Mouse (Mus musculus) forebrain, embryonic 13.5 days (tissue): Measurements from ENCODE around the gene Grn. TPM values are rescaled to one million over a fixed set of nuclear protein-coding genes. Genes with fewer than 3 reads are reported as not detected.
A peak's percentile ranks its signal among the peaks of the same experiment; 100 is the strongest.

Experiments
- ATAC-seq: fragments of 200-750 bp; cut with Nextera tagmentation; 2 replicates; pipeline ENCODE4 v1.8.0; 2017
- H3K27ac ChIP-seq: fragments of 300-500 bp; sonication (generic); 2 replicates; pipeline ENCODE4 v1.5.1; 2015; ENCODE audit warnings: inconsistent platforms, mild to moderate bottlenecking, moderate library complexity
- H3K27me3 ChIP-seq: fragments of 300-500 bp; sonication (generic); 2 replicates; pipeline ENCODE4 v1.6.1; 2015; ENCODE audit warnings: mild to moderate bottlenecking, inconsistent platforms
- H3K36me3 ChIP-seq: fragments of 300-500 bp; sonication (generic); 2 replicates; pipeline ENCODE4 v1.6.1; 2015; ENCODE audit warnings: mild to moderate bottlenecking, inconsistent platforms; ENCODE audit not compliant: poor library complexity, severe bottlenecking
- H3K4me1 ChIP-seq: fragments of 300-500 bp; sonication (generic); 2 replicates; pipeline ENCODE4 v1.6.1; 2015; ENCODE audit warnings: inconsistent platforms
- H3K4me2 ChIP-seq: fragments of 300-500 bp; sonication (generic); 2 replicates; pipeline ENCODE4 v1.6.1; 2015; ENCODE audit warnings: inconsistent platforms, mild to moderate bottlenecking, moderate library complexity
- H3K4me3 ChIP-seq: fragments of 300-500 bp; sonication (generic); 2 replicates; pipeline ENCODE4 v1.5.1; 2015; ENCODE audit warnings: mild to moderate bottlenecking, inconsistent platforms
- H3K9ac ChIP-seq: fragments of 300-500 bp; sonication (generic); 2 replicates; pipeline ENCODE4 v1.6.1; 2015; ENCODE audit warnings: mild to moderate bottlenecking, inconsistent platforms
- H3K9me3 ChIP-seq: fragments of 300-500 bp; sonication (generic); replicated peaks from 2 replicates; pipeline ENCODE4 v1.6.1; 2016; ENCODE audit warnings: inconsistent platforms
- WGBS: fragments of 180-500 bp; shearing (Covaris S2); methylation state at CpG from one replicate; pipeline ENCODE4 v1.1.7; 2015; 5-methylcytosine and 5-hydroxymethylcytosine counted together
- polyA plus RNA-seq: library from polyadenylated mRNA; unstranded; fragments of >200 nt; fragmentation: Nextera tagmentation; extraction: Ambion mirVana; gene quantifications from 2 replicates; pipeline ENCODE4 v1.2.1, GENCODE M21; 2015

Gene Grn
- polyA plus RNA-seq, 1 experiment from 2014 or later: 49.5 TPM

DNA sequence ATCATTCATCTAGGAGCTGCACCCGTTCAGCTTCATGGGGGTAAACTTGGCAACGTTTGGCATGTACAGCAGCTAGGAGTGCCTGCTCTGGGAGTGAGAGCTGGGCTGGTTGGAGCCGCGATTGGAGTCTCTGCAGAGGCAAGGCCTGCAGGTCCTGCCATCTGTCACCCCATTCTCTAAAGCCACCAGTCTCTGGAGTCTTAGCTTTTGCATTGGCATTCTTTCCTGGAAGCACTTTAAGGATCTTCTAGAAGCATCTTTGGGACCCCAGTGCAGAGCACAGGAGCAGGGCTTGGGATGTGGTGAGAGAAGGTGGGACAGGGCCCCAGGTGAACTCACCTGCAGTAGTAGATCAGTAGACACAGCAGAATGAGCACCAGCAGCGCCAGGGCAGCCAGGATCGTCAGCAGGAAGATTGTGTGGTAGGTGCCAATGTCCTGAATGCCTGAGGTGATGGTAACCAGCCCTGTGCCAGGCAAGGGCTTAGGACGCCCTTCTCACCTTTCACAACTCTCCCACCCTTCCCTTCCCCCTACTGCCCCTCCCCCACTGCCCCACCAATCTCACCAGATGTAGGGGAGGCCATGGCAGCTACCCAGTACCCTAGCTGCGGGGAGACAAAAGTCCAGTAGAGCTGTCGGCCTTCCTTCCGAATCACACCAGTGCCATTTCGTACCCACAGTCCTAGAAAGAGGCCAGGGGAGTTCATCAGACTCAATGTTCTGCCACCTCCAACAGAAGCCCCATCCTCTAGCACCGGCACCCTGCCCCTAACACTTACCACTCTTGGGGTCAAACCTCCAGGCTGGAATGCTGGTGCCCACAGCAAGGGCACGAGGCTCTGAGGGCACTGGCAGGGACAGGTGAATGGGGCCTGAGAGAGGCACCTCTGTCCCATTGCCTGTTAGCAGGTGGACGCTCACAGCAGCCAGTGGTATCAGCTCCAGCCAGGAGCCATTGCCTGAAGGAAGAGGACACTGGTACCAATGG lies 9.3 kb downstream of the Grn start:
- no peak overlapping the region for H3K4me3 ChIP-seq
- peaks cover 12% of the 10 kb centered on the region; the same call in 1 of the 2 replicates for H3K27me3 ChIP-seq
- no peaks in the 10 kb centered on the region for H3K9me3 ChIP-seq
- 78% methylated on average over 14 of the region's 14 CpGs for WGBS
- peaks cover 91% of the 10 kb centered on the region for H3K36me3 ChIP-seq
- ATAC-seq: no peak
- no peak overlapping the region for H3K9ac ChIP-seq
- 0 out of 2 replicates have a peak overlapping the region, but pooled peaks have one; percentile 2 for H3K27ac ChIP-seq
- H3K4me1 ChIP-seq: peaks cover 43% of the 10 kb centered on the region
- no peak overlapping the region for H3K4me2 ChIP-seq

- peaks cover 12% of the 10 kb centered on the region; the same call in 1 of the 2 replicates for H3K27me3 ChIP-seq
- peaks cover 50% of the 10 kb centered on the region for H3K4me1 ChIP-seq
- no peak for ATAC-seq
- no peak overlapping the region for H3K9ac ChIP-seq
- no peak overlapping the region for H3K4me2 ChIP-seq
- 94% methylated on average over 8 of the region's 8 CpGs for WGBS
- peaks cover 84% of the 10 kb centered on the region for H3K36me3 ChIP-seq
- H3K9me3 ChIP-seq: no peaks in the 10 kb centered on the region
- no peak overlapping the region for H3K27ac ChIP-seq
- H3K4me3 ChIP-seq: no peak overlapping the region
These were observed 10.1 kb downstream of the Grn start for GRCm38 (mm10) chr11:102440255-102440654.

GRCm38 (mm10) chr11:102441434-102441833 lies 11.3 kb downstream of the Grn start:
- Histone ChIP-seq H3K36me3 (peaks cover 72% of the 10 kb centered on the region), H3K9ac (no peak overlapping the region), H3K4me3 (no peak overlapping the region), H3K27ac (no peak overlapping the region), H3K27me3 (peaks cover 12% of the 10 kb centered on the region; the same call in 1 of the 2 replicates), H3K9me3 (no peaks in the 10 kb centered on the region), H3K4me1 (peaks cover 57% of the 10 kb centered on the region), H3K4me2 (no peak overlapping the region)
- no peak for ATAC-seq
- WGBS: 84% methylated on average over 3 of the region's 3 CpGs

GRCm38 (mm10) chr11:102442089-102442488 lies 12.0 kb downstream of the Grn start:
- Histone ChIP-seq H3K9me3 (no peaks in the 10 kb centered on the region), H3K4me2 (no peak overlapping the region), H3K36me3 (peaks cover 67% of the 10 kb centered on the region), H3K4me1 (peaks cover 54% of the 10 kb centered on the region), H3K27ac (no peak overlapping the region), H3K27me3 (peaks cover 12% of the 10 kb centered on the region; the same call in 1 of the 2 replicates), H3K9ac (no peak overlapping the region), H3K4me3 (no peak overlapping the region)
- whole genome bisulfite sequencing: 90% methylated on average over 6 of the region's 6 CpGs
- no peak for ATAC-seq

DNA sequence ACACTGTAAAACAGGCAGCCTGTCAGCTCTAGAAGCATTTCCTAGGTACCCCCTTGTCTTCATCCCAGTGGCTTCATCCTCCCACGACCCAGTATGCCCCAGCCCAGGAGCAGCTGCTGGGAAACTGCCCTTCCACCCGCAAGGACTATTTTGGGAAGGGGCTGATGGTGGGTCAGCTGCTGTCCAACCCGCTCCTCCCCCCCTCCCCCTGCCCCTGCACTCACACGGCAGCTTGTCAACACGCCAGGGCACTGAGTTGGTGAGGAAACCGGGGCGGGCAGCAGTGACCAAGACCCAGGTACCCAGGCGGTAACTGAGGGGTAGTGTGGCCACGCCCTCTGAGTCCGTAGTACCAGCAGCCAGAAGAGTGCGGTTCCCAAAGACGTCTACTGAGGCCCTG lies 13.6 kb downstream of the Grn start:
- H3K27me3 ChIP-seq: peaks cover 18% of the 10 kb centered on the region; the same call in 1 of the 2 replicates
- peaks cover 49% of the 10 kb centered on the region for H3K4me1 ChIP-seq
- no peaks in the 10 kb centered on the region for H3K9me3 ChIP-seq
- H3K27ac ChIP-seq: 0 out of 2 replicates have a peak overlapping the region, but pooled peaks have one; percentile 8
- peaks cover 51% of the 10 kb centered on the region for H3K36me3 ChIP-seq
- H3K4me3 ChIP-seq: no peak overlapping the region
- 77% methylated on average over 12 of the region's 12 CpGs for WGBS
- no peak for ATAC-seq
- no peak overlapping the region for H3K4me2 ChIP-seq
- no peak overlapping the region for H3K9ac ChIP-seq

GRCm38 (mm10) chr11:102444321-102444720 lies 14.2 kb downstream of the Grn start:
- H3K27me3 ChIP-seq: peaks cover 18% of the 10 kb centered on the region; the same call in 1 of the 2 replicates
- peak overlapping the region; percentile 97; the same call in 1 of the 2 replicates for H3K4me2 ChIP-seq
- no peaks in the 10 kb centered on the region for H3K9me3 ChIP-seq
- peaks cover 43% of the 10 kb centered on the region for H3K4me1 ChIP-seq
- peaks cover 45% of the 10 kb centered on the region for H3K36me3 ChIP-seq
- H3K9ac ChIP-seq: no peak overlapping the region
- no peak overlapping the region for H3K27ac ChIP-seq
- 55% methylated on average over 3 of the region's 3 CpGs for WGBS
- no peak for ATAC-seq
- H3K4me3 ChIP-seq: no peak overlapping the region

GRCm38 (mm10) chr11:102444781-102445180 lies 14.7 kb downstream of the Grn start:
- Histone ChIP-seq H3K36me3 (peaks cover 40% of the 10 kb centered on the region), H3K4me3 (peak overlapping the region; percentile 94), H3K4me1 (peaks cover 42% of the 10 kb centered on the region), H3K9me3 (no peaks in the 10 kb centered on the region), H3K9ac (peak overlapping the region; percentile 99), H3K4me2 (peak overlapping the region; percentile 97), H3K27ac (peak overlapping the region; percentile 98; the same call in 1 of the 2 replicates), H3K27me3 (peaks cover 18% of the 10 kb centered on the region; the same call in 1 of the 2 replicates)
- ATAC-seq: no peak
- WGBS: 6% methylated on average over 6 of the region's 6 CpGs

DNA sequence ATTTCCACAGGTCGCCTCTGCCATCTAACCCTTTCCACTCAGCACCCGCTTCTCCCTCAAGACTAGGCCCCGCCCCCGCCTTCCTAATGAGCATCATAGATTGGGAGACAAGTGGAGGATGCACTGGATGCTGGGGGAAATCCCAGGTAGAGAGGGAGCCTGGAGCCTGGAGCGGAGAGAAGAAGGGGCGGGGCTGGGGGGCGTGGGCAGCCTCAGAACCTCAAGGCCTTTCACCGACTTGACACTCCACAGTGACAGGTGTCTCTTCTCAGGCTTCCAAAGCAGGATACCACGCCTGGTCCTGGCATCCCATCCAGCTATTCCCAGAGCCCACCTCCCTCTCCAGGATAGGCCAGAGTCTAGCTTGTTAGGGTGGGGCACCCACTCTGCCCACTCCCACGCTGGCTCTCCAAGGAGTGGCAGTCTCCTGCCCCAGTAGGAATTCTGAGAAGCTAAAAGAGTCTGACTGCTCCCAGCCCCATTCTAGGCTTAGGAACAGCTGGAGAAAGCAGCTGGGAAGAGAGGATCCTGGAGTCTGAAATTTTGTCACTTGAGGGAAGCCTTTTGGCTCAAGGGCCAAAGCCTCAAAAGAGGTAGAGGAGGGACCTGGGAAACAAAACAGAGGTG lies 15.3 kb downstream of the Grn start:
- ATAC-seq: 0 out of 2 replicates have a peak, but pooled peaks have one; percentile 17
- Histone ChIP-seq H3K9me3 (no peaks in the 10 kb centered on the region), H3K9ac (peak overlapping the region; percentile 99), H3K36me3 (peaks cover 34% of the 10 kb centered on the region), H3K4me2 (peak overlapping the region; percentile 97), H3K27ac (peak overlapping the region; percentile 98), H3K4me3 (peak overlapping the region; percentile 94), H3K27me3 (peaks cover 19% of the 10 kb centered on the region; the same call in 1 of the 2 replicates), H3K4me1 (peaks cover 42% of the 10 kb centered on the region)
- WGBS: 13% methylated on average over 10 of the region's 10 CpGs

DNA sequence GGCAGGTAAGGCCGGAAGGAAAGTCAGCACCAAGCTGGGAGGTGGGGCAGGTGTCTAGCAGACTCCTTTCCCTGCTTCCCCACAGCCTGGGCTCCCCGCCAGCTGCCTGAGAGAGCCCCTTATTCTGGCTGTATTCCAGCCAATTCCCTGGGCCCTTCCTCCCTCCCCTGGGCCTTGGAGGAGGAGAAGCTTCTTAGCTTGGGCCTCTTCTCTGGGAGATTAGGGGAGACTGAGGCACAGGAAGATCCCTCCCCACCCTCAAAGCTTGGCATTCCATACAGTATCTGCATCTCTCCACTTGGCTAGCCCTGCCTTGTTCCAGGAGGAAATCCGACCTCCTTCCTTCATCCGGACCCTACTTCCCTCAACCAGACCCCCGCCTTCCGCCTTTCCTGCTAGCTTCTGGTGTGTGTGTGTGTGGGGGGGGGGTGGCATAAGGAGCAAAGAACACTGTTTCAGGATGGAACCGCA lies 15.8 kb downstream of the Grn start:
- Histone ChIP-seq H3K27me3 (peaks cover 23% of the 10 kb centered on the region; the same call in 1 of the 2 replicates), H3K4me2 (peak overlapping the region; percentile 97), H3K27ac (peak overlapping the region; percentile 98), H3K4me1 (peaks cover 42% of the 10 kb centered on the region), H3K4me3 (peak overlapping the region; percentile 94), H3K36me3 (peaks cover 29% of the 10 kb centered on the region), H3K9me3 (no peaks in the 10 kb centered on the region), H3K9ac (peak overlapping the region; percentile 99)
- WGBS: 10% methylated on average over 7 of the region's 7 CpGs
- peak; percentile 20; the same call in 1 of the 2 replicates for ATAC-seq

- Histone ChIP-seq H3K9ac (peak overlapping the region; percentile 99), H3K4me2 (peak overlapping the region; percentile 97), H3K4me3 (peak overlapping the region; percentile 94), H3K36me3 (peaks cover 20% of the 10 kb centered on the region), H3K4me1 (peaks cover 42% of the 10 kb centered on the region), H3K27ac (peak overlapping the region; percentile 98), H3K9me3 (no peaks in the 10 kb centered on the region), H3K27me3 (peaks cover 28% of the 10 kb centered on the region; the same call in 1 of the 2 replicates)
- under 1% methylated on average over 40 of the region's 49 CpGs for WGBS
- ATAC-seq: peak; percentile 65
These were observed 16.7 kb downstream of the Grn start for GRCm38 (mm10) chr11:102446581-102447461.

- peaks cover 28% of the 10 kb centered on the region; the same call in 1 of the 2 replicates for H3K27me3 ChIP-seq
- under 1% methylated on average over 33 of the region's 40 CpGs for WGBS
- H3K4me2 ChIP-seq: peak within 1 kb of the TSS; percentile 97
- no peaks in the 10 kb centered on the region for H3K9me3 ChIP-seq
- peak within 1 kb of the TSS; percentile 94 for H3K4me3 ChIP-seq
- H3K36me3 ChIP-seq: peaks cover 13% of the 10 kb centered on the region
- H3K4me1 ChIP-seq: peaks cover 42% of the 10 kb centered on the region
- peak within 1 kb of the TSS; percentile 99 for H3K9ac ChIP-seq
- ATAC-seq: peak; percentile 85
- H3K27ac ChIP-seq: peak within 1 kb of the TSS; percentile 98
These were observed 17.4 kb downstream of the Grn start, which contains the start of gene Fam171a2 for GRCm38 (mm10) chr11:102447497-102447896. Fam171a2 (minus strand) TSS chr11:102447682.
